Mouse (Mus musculus) layer of hippocampus, postnatal 25 days (tissue): ENCODE measurements around the gene Scgb1b2. TPM values are rescaled to one million over a fixed set of nuclear protein-coding genes. Genes with fewer than 3 reads are reported as not detected.

ENCODE experiments used
- DNase-seq, 2 experiments: peaks; one replicate each; pipeline ENCODE4 v3.0.0; 2022; ENCODE audit warnings: mixed read lengths in 2 of 2, low spot score in 1 of 2; ENCODE audit errors: extremely low spot score in 1 of 2
- total RNA-seq, 2 experiments: library from RNA; stranded (reverse); gene quantifications; 2 replicates each; pipeline ENCODE4 v1.2.3; 2021

Scgb1b2 gene
- not detected for total RNA-seq

DNA sequence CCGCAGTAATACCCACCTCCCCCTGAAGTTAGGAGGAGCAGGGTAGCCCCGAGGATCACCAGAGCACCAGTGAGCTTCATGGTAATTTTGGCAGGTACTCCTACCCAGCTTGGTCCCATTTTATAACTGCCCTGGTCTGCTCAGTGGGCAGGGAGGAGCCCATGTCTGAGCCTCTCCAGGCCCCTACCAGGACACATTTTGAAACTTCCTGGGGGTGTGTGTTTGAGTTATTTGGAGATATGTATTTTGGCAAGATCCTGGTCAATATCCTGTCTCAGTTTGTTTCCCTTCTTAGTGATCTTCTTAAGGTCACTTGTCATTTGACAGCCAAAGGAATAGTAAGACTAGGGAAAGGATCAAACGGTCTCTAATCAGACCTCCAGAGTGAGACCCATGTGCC, at the start of gene Scgb1b2:
Gene Scgb1b2 (minus strand): TSS at position 101 of the 400 bp plus-strand sequence.
- DNase-seq: no peak

GRCm38 (mm10) chr7:31290208-31290607, 1.4 kb downstream of the Scgb1b2 start, which contains the start of gene Scgb2b2:
Gene Scgb2b2 (plus strand): TSS chr7:31290508.
- DNase-seq: no peak

Other genes with a start within 250 kb of the Scgb1b2 start
- gene Fxyd5, start 249.3 kb downstream of the Scgb1b2 start, total RNA-seq: 10 to 100 TPM; 20.2 to 22.7 TPM
- 100 to 1,000 TPM; 151 to 157 TPM for gene Fxyd7, start 240.4 kb downstream of the Scgb1b2 start, total RNA-seq
- gene Fxyd1, start 234.6 kb downstream of the Scgb1b2 start, total RNA-seq: 100 to 1,000 TPM; 103 to 113 TPM
- gene Lgi4, start 232.5 kb downstream of the Scgb1b2 start, total RNA-seq: 10 to 100 TPM; 31.9 to 36.1 TPM
- not detected for gene Fxyd3, start 215.1 kb downstream of the Scgb1b2 start, total RNA-seq
- 1 to 10 TPM; 2.3 to 4.2 TPM for gene Hpn, start 176.5 kb downstream of the Scgb1b2 start, total RNA-seq
- gene Scn1b, start 164.8 kb downstream of the Scgb1b2 start, total RNA-seq: 100 to 1,000 TPM; 548 to 608 TPM
- 100 to 1,000 TPM; 108 to 126 TPM for gene Gramd1a, start 135.9 kb downstream of the Scgb1b2 start, total RNA-seq
- gene Scgb2b2, start 1.3 kb downstream of the Scgb1b2 start, total RNA-seq: not detected
- not detected for gene Scgb2b3, start 70.3 kb upstream of the Scgb1b2 start, total RNA-seq
- not detected for gene Scgb1b3, start 83.8 kb upstream of the Scgb1b2 start, total RNA-seq